Mouse (Mus musculus) right cerebral cortex, postnatal 4 days (tissue): ENCODE data around the gene Krt4.

Experiments used
- DNase-seq: peaks from one replicate; pipeline ENCODE4 v3.0.0-alpha.2; 2022

The Krt4 gene

DNA sequence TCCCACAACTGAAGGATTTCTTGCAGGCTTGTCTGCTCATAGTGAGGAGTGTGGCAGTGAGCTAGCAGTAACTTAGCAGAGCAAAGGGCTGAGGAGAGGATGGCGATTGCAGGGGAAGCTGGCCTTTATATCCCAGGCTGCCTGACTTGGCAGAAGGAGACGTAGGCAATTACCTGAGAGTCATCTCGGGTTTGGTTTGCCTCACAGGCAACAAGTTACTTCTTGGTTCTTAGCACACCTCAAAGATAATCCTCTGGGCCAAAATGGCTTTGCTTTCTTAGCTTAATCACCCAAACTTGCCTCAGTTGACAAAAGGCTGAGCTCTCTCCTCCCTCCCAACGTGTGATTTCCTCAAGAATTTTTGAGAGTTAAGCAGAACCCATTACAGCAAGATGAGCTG lies 31.7 kb downstream of the Krt4 start, which contains the start of gene Krt76:
TSS of gene Krt76 (minus strand) at position 101 of the 400 bp plus-strand sequence.
- DNase-seq, result no peak

DNA sequence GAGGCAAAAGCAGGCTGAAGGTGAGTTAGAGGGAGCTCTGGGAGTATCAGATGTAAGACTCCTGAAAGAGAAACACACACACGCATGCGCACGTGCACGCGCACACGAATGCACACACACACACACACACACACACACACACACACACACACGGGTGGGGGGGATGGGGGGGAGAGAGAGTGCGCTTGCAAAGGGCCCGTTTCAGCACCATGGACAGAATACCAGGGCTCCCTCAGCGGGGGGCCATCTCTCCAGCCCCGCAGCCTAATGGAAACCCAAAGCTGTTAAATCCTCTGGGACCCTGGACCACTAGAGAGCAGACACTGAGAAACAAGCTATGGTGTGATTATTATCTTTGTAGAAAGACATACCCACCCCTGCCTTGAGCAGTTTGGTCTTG lies 44.8 kb downstream of the Krt4 start:
- no peak for DNase-seq

DNA sequence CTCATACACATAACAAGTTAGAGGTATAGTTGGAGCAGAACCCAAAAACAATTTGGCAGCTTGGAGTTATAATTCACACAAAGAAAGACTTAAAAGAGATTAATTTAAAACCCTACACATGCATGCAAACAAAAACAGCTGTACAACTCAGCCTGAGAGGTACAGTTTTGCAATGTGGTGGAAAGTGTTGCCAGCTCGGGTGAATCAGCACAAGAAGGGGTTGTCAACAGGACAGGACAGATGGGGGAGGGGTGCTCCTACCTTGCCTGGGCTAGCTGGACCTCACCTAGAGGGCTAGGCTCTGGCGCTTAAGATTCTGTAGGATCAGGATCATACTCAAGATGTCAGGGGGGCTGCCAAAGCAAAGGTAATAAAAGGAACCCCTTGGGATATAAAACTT lies 46.5 kb downstream of the Krt4 start:
- DNase-seq, result no peak

DNA sequence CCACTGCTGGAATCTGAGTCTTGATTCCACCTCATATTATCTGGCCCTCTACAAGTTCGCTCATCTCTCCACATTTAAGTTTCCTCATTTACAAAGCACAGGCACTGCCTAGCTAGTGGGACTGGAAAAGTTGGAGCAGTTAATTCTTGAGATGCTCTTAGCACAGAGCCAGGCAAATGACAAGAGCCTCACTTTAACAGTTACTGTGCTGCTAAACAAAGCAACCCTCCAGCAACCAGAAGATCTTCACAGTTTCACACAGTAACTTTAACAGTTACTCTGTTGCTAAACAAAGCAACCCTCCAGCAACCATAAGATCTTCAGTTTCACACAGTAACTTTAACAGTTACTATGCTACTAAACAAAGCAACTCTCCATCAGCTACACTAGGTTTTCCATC lies 50.2 kb downstream of the Krt4 start:
- no peak for DNase-seq

DNA sequence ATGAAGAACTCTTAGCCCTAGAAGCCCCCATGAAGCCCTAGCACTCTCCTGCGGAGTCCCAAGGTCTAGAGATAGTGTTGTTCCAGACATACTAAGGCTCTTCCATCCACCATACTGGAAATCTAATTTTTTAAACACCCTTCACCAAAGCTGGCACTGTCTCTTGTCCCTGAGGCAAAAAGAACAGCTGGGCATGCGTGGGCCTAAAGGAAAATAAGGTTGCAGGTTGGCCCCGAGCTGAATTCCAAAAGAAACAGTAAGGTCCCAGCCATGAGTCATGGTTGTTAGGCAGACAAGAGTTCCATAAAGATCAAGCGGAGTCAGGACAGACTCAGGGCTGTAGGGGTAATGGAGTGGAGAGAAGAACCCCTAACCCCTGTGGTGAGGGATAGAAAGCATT lies 51.3 kb downstream of the Krt4 start:
- DNase-seq, result no peak

DNA sequence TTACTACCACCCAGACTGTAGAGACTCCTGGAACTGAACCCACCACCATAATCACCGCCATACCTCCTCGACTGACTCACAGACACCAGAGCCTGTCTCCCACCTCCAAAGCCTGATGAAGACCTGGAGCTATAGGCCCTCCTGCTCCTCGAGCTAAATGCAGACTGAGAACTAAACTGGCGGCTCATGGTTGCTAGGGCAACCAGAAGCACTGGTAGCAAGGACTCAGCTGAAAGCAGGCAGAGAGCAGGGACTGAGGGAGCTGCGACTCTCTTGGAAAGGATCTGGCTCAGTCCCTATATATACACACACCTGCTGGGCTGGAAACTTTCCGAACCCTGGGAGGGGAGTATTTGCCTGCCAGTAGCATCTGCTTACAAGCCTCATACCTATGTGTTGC lies 55.1 kb downstream of the Krt4 start, which contains the start of gene Krt77:
TSS of gene Krt77 (minus strand) at position 275 of the 400 bp plus-strand sequence.
- peak; percentile 44 for DNase-seq
